Mouse (Mus musculus) Patski (cell line): ENCODE results near the gene Ost4. TPM values are rescaled to one million over a fixed set of nuclear protein-coding genes. Genes with fewer than 3 reads are reported as not detected.

Experiments
- ATAC-seq: fragments of 100-300 bp; one replicate; pipeline ENCODE4 v1.8.0; 2021
- CTCF ChIA-PET: fragments of 350-600 bp; sonication (Branson Sonifier 250); formaldehyde crosslinking; loops from one replicate; lab custom pipeline; 2022; ENCODE audit warnings: inconsistent platforms; lab: Charles Lee
- POLR2A ChIA-PET: fragments of 350-600 bp; sonication (Branson Sonifier 250); formaldehyde crosslinking; loops from one replicate; lab custom pipeline; 2022; ENCODE audit warnings: antibody characterized with exemption, inconsistent platforms; lab: Charles Lee
- DNase-seq: peaks from one replicate; pipeline ENCODE4 v3.0.0-alpha.2; 2011; ENCODE audit warnings: low read depth, low spot score
- H3K27me3 ChIP-seq: fragments of 371-371 bp; one replicate; pipeline ENCODE4 v1.5.1; 2021
- CTCF ChIP-seq: fragments of 100-300 bp; IDR thresholded peaks from one replicate; pipeline ENCODE4 v1.5.1; 2021
- in situ Hi-C: fragments of 300-500 bp; cut with MboI; formaldehyde crosslinking; loops from 3 replicates; pipeline ENCODE4 v1.11.1; 2018; ENCODE audit warnings: low pct_unique_long_range_greater_than_20kb, mixed read lengths
- polyA plus RNA-seq: library from polyadenylated mRNA; unstranded; gene quantifications from one replicate; pipeline ENCODE4 v1.2.3, GENCODE M21; 2021

The Ost4 gene
- polyA plus RNA-seq, 1 experiment from 2014 or later: 262 TPM

DNA sequence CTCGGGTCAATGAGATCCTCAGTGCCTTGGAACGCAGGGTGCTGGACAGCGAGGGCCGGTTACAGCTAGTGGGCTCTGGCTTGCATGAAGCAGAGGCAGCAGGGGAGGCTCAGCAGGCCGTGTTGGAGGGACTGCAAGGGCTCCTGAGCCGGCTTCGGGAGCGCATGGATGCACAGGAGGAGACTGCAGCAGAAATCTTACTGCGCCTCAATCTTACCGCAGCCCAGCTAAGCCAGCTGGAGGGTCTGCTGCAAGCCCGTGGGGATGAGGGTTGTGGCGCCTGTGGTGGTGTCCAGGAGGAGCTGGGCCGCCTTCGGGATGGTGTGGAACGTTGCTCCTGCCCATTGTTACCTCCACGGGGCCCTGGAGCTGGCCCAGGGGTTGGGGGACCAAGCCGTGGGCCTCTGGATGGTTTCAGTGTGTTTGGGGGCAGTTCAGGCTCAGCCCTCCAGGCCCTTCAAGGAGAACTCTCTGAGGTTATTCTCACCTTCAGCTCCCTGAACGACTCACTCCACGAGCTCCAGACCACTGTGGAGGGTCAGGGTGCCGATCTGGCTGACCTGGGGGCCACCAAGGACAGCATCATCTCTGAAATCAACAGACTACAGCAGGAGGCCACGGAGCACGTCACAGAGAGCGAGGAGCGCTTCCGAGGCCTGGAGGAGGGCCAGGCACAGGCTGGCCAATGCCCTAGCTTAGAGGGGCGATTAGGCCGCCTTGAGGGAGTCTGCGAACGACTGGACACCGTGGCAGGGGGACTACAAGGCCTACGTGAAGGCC is 10.5 kb upstream of the Ost4 start:
- POLR2A ChIA-PET: interaction anchor here (1.0 to 1.4 kb wide), 2 partner anchors 30 to 35 kb away, joined by 3 to 4 read pairs; no protein-coding TSS in a partner anchor

GRCm38 (mm10) chr5:30917348-30917747 is 9.8 kb upstream of the Ost4 start:
- ATAC-seq (no peak), DNase-seq (no peak)
- CTCF ChIA-PET: interaction anchor here (0.9 to 5.0 kb wide), 7 partner anchors 12 to 111 kb away, joined by 3 to 24 read pairs (median 6); partner anchors contain the start of gene Agbl5
- TF ChIP-seq CTCF: no peak
- POLR2A ChIA-PET: interaction anchor here (1.0 to 1.4 kb wide), 2 partner anchors 30 to 36 kb away, joined by 3 to 4 read pairs; no protein-coding TSS in a partner anchor
- in situ Hi-C loops: loop anchor here (5.0 to 10.0 kb wide), 2 partner anchors 105 to 203 kb away; partner anchors contain the start of genes Dpysl5 and Mapre3
- H3K27me3 ChIP-seq: no peaks in the 10 kb centered on the region

More for the DNA sequence above, 10.5 kb upstream of the Ost4 start:
- CTCF ChIA-PET: interaction anchor here (1.2 to 5.0 kb wide), 6 partner anchors 9 to 112 kb away, joined by 3 to 24 read pairs (median 5); no protein-coding TSS in a partner anchor
- DNase-seq (no peak), ATAC-seq (no peak)
- no peaks in the 10 kb centered on the region for H3K27me3 ChIP-seq
- in situ Hi-C loops: loop anchor here (5.0 to 10.0 kb wide), 2 partner anchors 106 to 203 kb away; partner anchors contain the start of genes Dpysl5 and Mapre3
- no peak for TF ChIP-seq CTCF

DNA sequence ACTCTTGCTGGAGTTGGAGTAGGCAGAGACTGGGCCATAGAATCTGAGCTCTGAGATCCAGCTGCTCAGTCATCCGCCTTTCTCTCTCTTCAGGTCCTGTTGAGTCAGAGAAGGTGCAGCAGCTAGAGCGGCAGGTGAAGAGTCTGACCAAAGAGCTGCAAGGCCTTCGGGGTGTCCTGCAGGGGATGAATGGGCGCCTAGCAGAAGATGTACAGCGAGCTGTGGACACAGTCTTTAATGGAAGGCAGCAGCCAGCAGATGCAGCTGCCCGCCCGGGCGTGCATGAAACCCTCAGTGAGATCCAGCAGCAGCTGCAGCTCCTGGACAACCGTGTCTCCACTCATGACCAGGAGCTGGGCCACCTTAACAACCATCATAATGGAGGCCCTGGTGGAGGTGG is 9.3 kb upstream of the Ost4 start:
- CTCF ChIA-PET: interaction anchor here (0.9 to 5.0 kb wide), 8 partner anchors 13 to 123 kb away, joined by 3 to 24 read pairs (median 4); partner anchors contain the start of gene Agbl5

GRCm38 (mm10) chr5:30915974-30916433 is 8.4 kb upstream of the Ost4 start:
- peak; percentile 94 for DNase-seq
- no peak for TF ChIP-seq CTCF
- ChIA-PET POLR2A (interaction anchor here (1.5 to 2.0 kb wide), 2 partner anchors 28 to 62 kb away, joined by 3 to 5 read pairs; no protein-coding TSS in a partner anchor), CTCF (interaction anchor here (0.7 to 5.0 kb wide), 8 partner anchors 11 to 122 kb away, joined by 3 to 24 read pairs (median 6); partner anchors contain the start of gene Agbl5)
- H3K27me3 ChIP-seq: no peaks in the 10 kb centered on the region
- ATAC-seq: peak; percentile 84
- in situ Hi-C loops: loop anchor here (5.0 to 10.0 kb wide), 2 partner anchors 104 to 201 kb away; partner anchors contain the start of genes Dpysl5 and Mapre3

More for the DNA sequence above, 9.3 kb upstream of the Ost4 start:
- TF ChIP-seq CTCF: no peak
- POLR2A ChIA-PET: interaction anchor here (0.7 to 1.5 kb wide), 3 partner anchors 29 to 63 kb away, joined by 3 to 6 read pairs (median 4); no protein-coding TSS in a partner anchor
- no peaks in the 10 kb centered on the region for H3K27me3 ChIP-seq
- DNase-seq (no peak), ATAC-seq (no peak)
- in situ Hi-C loops: loop anchor here (5.0 to 10.0 kb wide), 2 partner anchors 105 to 202 kb away; partner anchors contain the start of genes Dpysl5 and Mapre3

- ATAC-seq: no peak
- in situ Hi-C loops: loop anchor here (5.0 to 10.0 kb wide), 2 partner anchors 103 to 201 kb away; partner anchors contain the start of genes Dpysl5 and Mapre3
- TF ChIP-seq CTCF: no peak
- DNase-seq: no peak
- CTCF ChIA-PET: interaction anchor here (0.6 to 5.0 kb wide), 9 partner anchors 11 to 121 kb away, joined by 3 to 24 read pairs (median 4); partner anchors contain the start of gene Agbl5
- no peaks in the 10 kb centered on the region for H3K27me3 ChIP-seq
- POLR2A ChIA-PET: interaction anchor here (0.7 to 2.0 kb wide), 3 partner anchors 13 to 61 kb away, joined by 3 to 5 read pairs (median 3); no protein-coding TSS in a partner anchor
Observed at GRCm38 (mm10) chr5:30915456-30915855, 7.9 kb upstream of the Ost4 start.

DNA sequence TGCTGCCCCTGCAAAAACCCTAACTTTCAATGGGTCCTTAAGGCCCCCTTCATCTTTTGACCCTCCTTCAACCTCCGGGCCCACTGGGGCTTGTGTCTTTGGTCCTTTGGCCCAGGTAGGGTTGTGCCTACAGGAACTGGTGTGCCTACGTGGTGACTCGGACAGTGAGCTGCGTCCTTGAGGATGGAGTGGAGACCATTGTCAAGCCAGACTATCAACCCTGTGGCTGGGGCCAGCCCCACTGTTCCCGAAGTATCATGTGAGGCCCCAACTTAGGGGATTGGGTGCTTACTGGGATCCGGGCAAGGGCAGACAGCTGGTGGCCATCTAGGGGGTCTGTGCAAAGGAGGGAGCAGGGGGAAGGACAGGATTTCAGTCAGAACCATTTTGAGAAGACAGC is 7.3 kb upstream of the Ost4 start:
- in situ Hi-C loops: loop anchor here (5.0 to 10.0 kb wide), 2 partner anchors 103 to 200 kb away; partner anchors contain the start of genes Dpysl5 and Mapre3
- ChIA-PET POLR2A (interaction anchor here (0.7 to 2.0 kb wide), 2 partner anchors 12 to 27 kb away, joined by 3 to 5 read pairs; no protein-coding TSS in a partner anchor), CTCF (interaction anchor here (0.6 to 5.0 kb wide), 7 partner anchors 21 to 119 kb away, joined by 3 to 24 read pairs (median 4); partner anchors contain the start of gene Agbl5)
- no peaks in the 10 kb centered on the region for H3K27me3 ChIP-seq
- no peak for ATAC-seq
- no peak for DNase-seq
- no peak for TF ChIP-seq CTCF

DNA sequence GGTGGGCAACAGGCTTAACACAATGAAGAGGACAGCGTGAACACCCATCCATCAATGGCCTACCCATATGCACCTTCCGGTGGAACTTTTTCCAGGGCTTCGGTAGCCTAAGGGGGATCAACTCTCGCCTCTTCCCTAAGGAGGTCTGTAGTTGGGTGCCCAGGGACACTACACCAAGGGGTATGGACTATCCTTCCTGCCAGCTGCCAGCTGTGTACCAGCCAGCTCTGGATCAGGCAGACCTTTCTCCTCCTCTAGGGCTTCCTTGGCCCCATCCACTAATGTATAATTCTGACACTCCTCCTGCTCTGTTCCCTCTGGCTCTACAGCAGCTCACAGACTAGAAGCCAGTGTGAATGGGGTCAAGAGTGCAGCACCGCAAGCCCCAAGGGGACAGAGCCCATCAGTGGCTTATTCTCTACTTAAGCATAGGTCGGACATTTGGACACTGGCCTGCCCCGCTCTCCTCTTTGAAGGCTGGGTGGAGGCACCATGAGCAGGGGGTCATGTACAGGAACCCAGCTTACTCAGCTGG is 6.6 kb upstream of the Ost4 start:
- ChIA-PET CTCF (interaction anchor here (5.0 kb wide), 1 partner anchor 108 kb away, joined by 24 read pairs; no protein-coding TSS in a partner anchor), POLR2A (interaction anchor here (1.4 to 2.0 kb wide), 2 partner anchors 23 to 27 kb away, joined by 3 to 5 read pairs; no protein-coding TSS in a partner anchor)
- DNase-seq: no peak
- no peaks in the 10 kb centered on the region for H3K27me3 ChIP-seq
- ATAC-seq: no peak
- in situ Hi-C loops: loop anchor here (10.0 kb wide), 1 partner anchor 199 kb away; the partner anchor contains the start of gene Dpysl5
- no peak for TF ChIP-seq CTCF

DNA sequence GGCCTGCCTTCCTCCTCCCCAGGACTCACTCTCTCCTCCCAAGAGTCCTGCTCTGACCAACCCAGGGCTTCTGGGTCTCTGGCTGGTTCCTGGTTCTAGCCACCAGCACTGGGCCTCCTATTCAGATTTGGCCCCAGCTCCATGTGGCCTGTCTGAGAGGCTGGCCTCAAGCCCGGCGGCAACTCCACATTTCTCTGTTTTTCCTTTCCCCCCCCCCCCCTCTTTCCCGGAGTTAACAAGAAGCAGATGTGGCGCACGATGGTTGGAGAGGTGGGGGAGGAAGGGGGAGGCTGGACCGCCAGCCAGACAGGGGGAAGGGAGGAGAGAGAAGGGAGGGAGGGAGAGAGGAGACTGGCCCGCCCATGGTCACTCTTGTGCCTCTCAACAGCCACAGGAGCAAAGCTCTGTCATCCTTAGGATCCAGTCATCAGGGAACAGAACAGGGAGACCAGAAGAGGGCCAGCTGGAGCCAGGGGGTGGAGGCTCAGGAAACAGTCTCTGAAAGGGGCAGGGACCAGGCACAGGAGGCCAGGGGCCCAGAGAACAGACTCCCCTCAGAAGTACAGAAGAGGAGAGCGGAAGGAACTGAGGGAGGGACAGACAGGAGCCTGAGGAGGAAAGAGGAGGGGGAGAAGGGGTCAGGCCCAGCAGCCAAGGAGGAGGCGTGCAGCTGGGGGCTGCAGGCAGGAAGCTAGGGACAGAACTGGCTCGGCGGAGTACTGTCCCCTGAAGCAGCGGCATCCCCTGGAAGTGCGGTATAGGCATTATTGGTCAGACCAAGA is 5.7 kb upstream of the Ost4 start, which contains the start of gene Emilin1:
Gene Emilin1 (plus strand): TSS at position 343 of the 782 bp plus-strand sequence.
- ATAC-seq (no peak), DNase-seq (no peak)
- in situ Hi-C loops: loop anchor here (10.0 kb wide), 1 partner anchor 198 kb away; the partner anchor contains the start of gene Dpysl5
- CTCF ChIA-PET: interaction anchor here (1.4 to 5.0 kb wide), 2 partner anchors 17 to 107 kb away, joined by 4 to 24 read pairs; no protein-coding TSS in a partner anchor
- TF ChIP-seq CTCF: no peak
- no peaks in the 10 kb centered on the region for H3K27me3 ChIP-seq
- POLR2A ChIA-PET: interaction anchor here (0.6 to 1.4 kb wide), 2 partner anchors 22 to 88 kb away, joined by 3 to 4 read pairs; no protein-coding TSS in a partner anchor
